Mouse (Mus musculus) liver, embryonic 14 days (tissue): ENCODE measurements around the gene Dkc1. TPM values are rescaled to one million over a fixed set of nuclear protein-coding genes. Genes with fewer than 3 reads are reported as not detected.

Experiments used
- polyA plus RNA-seq: library from polyadenylated mRNA; depleted of rRNA; stranded (reverse); fragments of >200 nt; gene quantifications from 2 replicates; pipeline ENCODE4 v1.2.3, GENCODE M21; 2012; rRNA removed

The Dkc1 gene
- polyA plus RNA-seq = 52.2 and 53.9 TPM in 2 replicates

GRCm38 (mm10) chrX:75095369-75096162 lies at the start of gene Dkc1:
Gene Dkc1, plus strand, starts transcription at chrX:75095854.

GRCm38 (mm10) chrX:75084774-75085508 lies 10.7 kb upstream of the Dkc1 start, which contains the start of gene Gab3:
Gene Gab3, minus strand, starts transcription at chrX:75085458.

GRCm38 (mm10) chrX:75130467-75131160 lies 35.0 kb downstream of the Dkc1 start, which contains the start of gene Mpp1:
Gene Mpp1, minus strand, starts transcription at chrX:75131016.

Other genes starting within 250 kb of the Dkc1 start
- gene Gab3, start 10.4 kb upstream of the Dkc1 start, polyA plus RNA-seq = 0.53 and 0.74 TPM in 2 replicates
- gene Mpp1, start 35.2 kb downstream of the Dkc1 start, polyA plus RNA-seq = 54.5 and 71.0 TPM in 2 replicates
- gene Smim9, start 67.9 kb downstream of the Dkc1 start, polyA plus RNA-seq = not detected in 2 replicates